Mouse (Mus musculus) MEL (cell line): ENCODE results near the gene Herpud1. TPM values are rescaled to one million over a fixed set of nuclear protein-coding genes. Genes with fewer than 3 reads are reported as not detected.

Source experiments
- DNase-seq: peaks from one replicate; pipeline ENCODE4 v3.0.0; 2011; ENCODE audit warnings: low read depth, low spot score
- H3K27ac ChIP-seq: 2 replicates; pipeline ENCODE4 v1.5.1; 2012; ENCODE audit warnings: low read depth, mild to moderate bottlenecking, control low read depth, low read length, moderate library complexity; ENCODE audit not compliant: control insufficient read depth
- H3K27me3 ChIP-seq, 2 experiments: fragments of 150-350 bp in 1 of 2; sonication (generic) in 1 of 2; 2 replicates each; pipeline ENCODE4 v1.6.1; 2012; ENCODE audit warnings: low read length in 2 of 2, mild to moderate bottlenecking in 2 of 2, improper control_type of control experiment in 1 of 2, moderate library complexity in 1 of 2; ENCODE audit not compliant: insufficient read depth in 2 of 2, control insufficient read depth in 1 of 2
- H3K36me3 ChIP-seq, 2 experiments: 2 replicates each; pipeline ENCODE4 v1.6.1; 2012 to 2014; ENCODE audit warnings: low read length in 2 of 2, improper control_type of control experiment in 1 of 2, inconsistent platforms in 1 of 2, mild to moderate bottlenecking in 1 of 2; ENCODE audit not compliant: insufficient read depth in 2 of 2, control insufficient read depth in 1 of 2
- H3K4me1 ChIP-seq, 2 experiments: fragments of 150-350 bp in 1 of 2; sonication (generic) in 1 of 2; 2 replicates each; pipeline ENCODE4 v1.6.1; 2012; ENCODE audit warnings: low read length in 2 of 2, improper control_type of control experiment in 1 of 2, mild to moderate bottlenecking in 1 of 2; ENCODE audit not compliant: insufficient read depth in 2 of 2, control insufficient read depth in 1 of 2
- H3K4me3 ChIP-seq, 2 experiments: fragments of 150-350 bp in 1 of 2; sonication (generic) in 1 of 2; 2 replicates each; pipeline ENCODE4 v1.5.1; 2012; ENCODE audit warnings: low read depth in 2 of 2, low read length in 2 of 2, mild to moderate bottlenecking in 2 of 2, moderate library complexity in 2 of 2, control low read depth in 1 of 2, improper control_type of control experiment in 1 of 2; ENCODE audit not compliant: control insufficient read depth in 1 of 2, insufficient read depth in 1 of 2
- H3K79me2 ChIP-seq: 2 replicates; pipeline ENCODE4 v1.6.1; 2012; ENCODE audit warnings: mild to moderate bottlenecking, low read length, moderate library complexity; ENCODE audit not compliant: control insufficient read depth, poor library complexity, insufficient read depth
- H3K9ac ChIP-seq: 2 replicates; pipeline ENCODE4 v1.6.1; 2012; ENCODE audit warnings: low read depth, mild to moderate bottlenecking, control low read depth, low read length, moderate library complexity; ENCODE audit not compliant: control insufficient read depth, poor library complexity, severe bottlenecking
- H3K9me3 ChIP-seq: fragments of 150-350 bp; sonication (generic); replicated peaks from 2 replicates; pipeline ENCODE4 v1.6.1; 2012; ENCODE audit warnings: mild to moderate bottlenecking, low read length, improper control_type of control experiment, moderate library complexity; ENCODE audit not compliant: insufficient read depth
- BHLHE40 ChIP-seq: IDR thresholded peaks from 2 replicates; pipeline ENCODE4 v1.6.1; 2012; ENCODE audit warnings: low read depth, mild to moderate bottlenecking, inconsistent platforms, low read length, improper control_type of control experiment, borderline replicate concordance
- CHD2 ChIP-seq: IDR thresholded peaks from 2 replicates; pipeline ENCODE4 v1.6.1; 2011; ENCODE audit warnings: low read length, improper control_type of control experiment
- E2F4 ChIP-seq: IDR thresholded peaks from 2 replicates; pipeline ENCODE4 v1.6.1; 2011; ENCODE audit warnings: low read depth, low read length, improper control_type of control experiment, borderline replicate concordance
- EP300 ChIP-seq, 2 experiments: IDR thresholded peaks; 2 replicates each; pipeline ENCODE4 v1.6.1; 2011; ENCODE audit warnings: improper control_type of control experiment in 2 of 2, low read length in 2 of 2, low read depth in 1 of 2, mild to moderate bottlenecking in 1 of 2
- ETS1 ChIP-seq: IDR thresholded peaks from 2 replicates; pipeline ENCODE4 v1.6.1; 2012; ENCODE audit warnings: low read depth, mild to moderate bottlenecking, inconsistent platforms, low read length, improper control_type of control experiment, moderate library complexity
- GATA1 ChIP-seq: IDR thresholded peaks from 2 replicates; pipeline ENCODE4 v1.6.1; 2011; ENCODE audit warnings: low read depth, low read length, improper control_type of control experiment
- HCFC1 ChIP-seq: IDR thresholded peaks from 2 replicates; pipeline ENCODE4 v1.6.1; 2012; ENCODE audit warnings: low read depth, mild to moderate bottlenecking, inconsistent platforms, low read length, improper control_type of control experiment, moderate library complexity
- JUND ChIP-seq: IDR thresholded peaks from 2 replicates; pipeline ENCODE4 v1.6.1; 2011; ENCODE audit warnings: low read depth, mild to moderate bottlenecking, improper control_type of control experiment, low read length
- KAT2A ChIP-seq: conservative IDR thresholded peaks from 2 replicates; pipeline ENCODE4 v1.6.1; 2012; ENCODE audit warnings: low read depth, low read length, improper control_type of control experiment, inconsistent platforms
- MAX ChIP-seq: IDR thresholded peaks from 2 replicates; pipeline ENCODE4 v1.6.1; 2011; ENCODE audit warnings: low read length, improper control_type of control experiment
- MAZ ChIP-seq: IDR thresholded peaks from 2 replicates; pipeline ENCODE4 v1.6.1; 2012; ENCODE audit warnings: low read depth, mild to moderate bottlenecking, inconsistent platforms, low read length, improper control_type of control experiment
- MXI1 ChIP-seq: IDR thresholded peaks from 2 replicates; pipeline ENCODE4 v1.6.1; 2011; ENCODE audit warnings: mild to moderate bottlenecking, low read depth, low read length, improper control_type of control experiment
- MYC ChIP-seq: IDR thresholded peaks from 2 replicates; pipeline ENCODE4 v1.6.1; 2011; ENCODE audit warnings: low read depth, mild to moderate bottlenecking, low read length, improper control_type of control experiment, moderate library complexity
- NELFE ChIP-seq: IDR thresholded peaks from 2 replicates; pipeline ENCODE4 v1.6.1; 2011; ENCODE audit warnings: low read depth, low read length, improper control_type of control experiment
- NRF1 ChIP-seq: IDR thresholded peaks from 2 replicates; pipeline ENCODE4 v1.6.1; 2014; ENCODE audit warnings: low read depth, mild to moderate bottlenecking, inconsistent platforms, low read length, improper control_type of control experiment, moderate library complexity; ENCODE audit not compliant: poor library complexity, insufficient read depth, severe bottlenecking
- POLR2A ChIP-seq, 2 experiments: IDR thresholded peaks; 2 replicates each; pipeline ENCODE4 v1.6.1; 2011 to 2012; ENCODE audit warnings: low read length in 2 of 2, mild to moderate bottlenecking in 2 of 2, control low read depth in 1 of 2, improper control_type of control experiment in 1 of 2, low read depth in 1 of 2, moderate library complexity in 1 of 2; ENCODE audit not compliant: control insufficient read depth in 1 of 2, insufficient read depth in 1 of 2, poor library complexity in 1 of 2
- POLR2AphosphoS2 ChIP-seq: IDR thresholded peaks from 2 replicates; pipeline ENCODE4 v1.6.1; 2011; ENCODE audit warnings: low read length, improper control_type of control experiment
- POLR2AphosphoS5 ChIP-seq: IDR thresholded peaks from 2 replicates; pipeline ENCODE4 v1.6.1; 2012; ENCODE audit warnings: low read depth, borderline replicate concordance, mild to moderate bottlenecking, inconsistent platforms, low read length, moderate library complexity, mixed read lengths
- RAD21 ChIP-seq: IDR thresholded peaks from 2 replicates; pipeline ENCODE4 v1.6.1; 2011; ENCODE audit warnings: mild to moderate bottlenecking, low read depth, low read length, improper control_type of control experiment
- RCOR1 ChIP-seq: IDR thresholded peaks from 2 replicates; pipeline ENCODE4 v1.6.1; 2012; ENCODE audit warnings: low read depth, mild to moderate bottlenecking, inconsistent platforms, low read length, improper control_type of control experiment
- SIN3A ChIP-seq: IDR thresholded peaks from 2 replicates; pipeline ENCODE4 v1.6.1; 2012; ENCODE audit warnings: low read length, improper control_type of control experiment, inconsistent platforms
- TBP ChIP-seq: IDR thresholded peaks from 2 replicates; pipeline ENCODE4 v1.8.0; 2011; ENCODE audit warnings: low read depth, low read length, improper control_type of control experiment
- TCF12 ChIP-seq: IDR thresholded peaks from 2 replicates; pipeline ENCODE4 v1.6.1; 2014; ENCODE audit warnings: low read depth, mild to moderate bottlenecking, inconsistent platforms, low read length, improper control_type of control experiment, moderate library complexity
- UBTF ChIP-seq: IDR thresholded peaks from 2 replicates; pipeline ENCODE4 v1.6.1; 2012; ENCODE audit warnings: low read depth, mild to moderate bottlenecking, inconsistent platforms, low read length, improper control_type of control experiment, moderate library complexity, borderline replicate concordance; ENCODE audit not compliant: insufficient read depth
- USF1 ChIP-seq: IDR thresholded peaks from 2 replicates; pipeline ENCODE4 v1.6.1; 2014; ENCODE audit warnings: low read depth, mild to moderate bottlenecking, inconsistent platforms, low read length, improper control_type of control experiment, moderate library complexity
- ZKSCAN1 ChIP-seq: IDR thresholded peaks from 2 replicates; pipeline ENCODE4 v1.6.1; 2012; ENCODE audit warnings: low read depth, mild to moderate bottlenecking, inconsistent platforms, low read length, improper control_type of control experiment, moderate library complexity
- ZMIZ1 ChIP-seq: IDR thresholded peaks from 2 replicates; pipeline ENCODE4 v1.6.1; 2012; ENCODE audit warnings: low read depth, mild to moderate bottlenecking, inconsistent platforms, low read length, improper control_type of control experiment, moderate library complexity
- ZNF384 ChIP-seq: IDR thresholded peaks from 2 replicates; pipeline ENCODE4 v1.6.1; 2012; ENCODE audit warnings: low read depth, mild to moderate bottlenecking, inconsistent platforms, low read length, improper control_type of control experiment
- polyA plus RNA-seq, 2 experiments: library from polyadenylated mRNA; stranded (reverse) in 1 of 2; unstranded in 1 of 2; fragments of >175 nt in 1 of 2; fragments of >200 nt in 1 of 2; gene quantifications; 2 replicates each; pipeline versions ENCODE4 v1.2.1 to v1.2.4; 2012; ENCODE audit warnings: low replicate concordance in 2 of 2, low read depth in 1 of 2; ENCODE audit not compliant: insufficient read length in 2 of 2, insufficient read depth in 1 of 2, missing spikeins in 1 of 2
- total RNA-seq: library from RNA; depleted of rRNA; stranded (reverse); fragments of 300-350 nt; gene quantifications from 2 replicates; pipeline ENCODE4 v1.2.3, GENCODE M21; 2012; rRNA removed

Herpud1 gene
- total RNA-seq = 66.9 and 90.6 TPM in 2 replicates
- 10 to 100 TPM in 1 of 2 experiments, not detected in 1; 66.1 TPM for polyA plus RNA-seq

GRCm38 (mm10) chr8:94386214-94387026, at the start of gene Herpud1:
Gene Herpud1, plus strand, starts transcription at chr8:94386438.
- no peaks in the 10 kb centered on the region for H3K9me3 ChIP-seq
- H3K79me2 ChIP-seq = peaks cover 34% of the 10 kb centered on the region
- H3K27ac ChIP-seq = peak within 1 kb of the TSS; percentile 74
- peak within 1 kb of the TSS; percentile 93 to 94 for H3K4me3 ChIP-seq
- H3K36me3 ChIP-seq = peaks cover 27 to 37% of the 10 kb centered on the region in 2 experiments
- TF ChIP-seq POLR2AphosphoS2 (peak; percentile 96), USF1 (peak; percentile 69), ZKSCAN1 (no peak), JUND (no peak; the same call in 1 of the 2 replicates), ETS1 (peak; percentile 64; the same call in 1 of the 2 replicates), BHLHE40 (no peak), CHD2 (peak; percentile 53; the same call in 1 of the 2 replicates), NRF1 (0 out of 2 replicates have a peak, but pooled peaks have one; percentile 19), SIN3A (peak; percentile 66), TBP (peak; percentile 97), GATA1 (peak; percentile 76), KAT2A (peak; percentile 61; the same call in 1 of the 2 replicates), RAD21 (no peak; the same call in 1 of the 2 replicates), MYC (peak; percentile 67), TCF12 (peak; percentile 53; the same call in 1 of the 2 replicates), RCOR1 (no peak), POLR2A (IDR thresholded peaks at IDR 0.05; ENCODE audit: control insufficient read depth in 1 of 2, insufficient read depth in 1 of 2, low read depth in 1 of 2, low read length in 2 of 2, poor library complexity in 1 of 2) (peak; percentile 98 to 99), POLR2AphosphoS5 (peak; percentile 42; the same call in 1 of the 2 replicates), MAZ (peak; percentile 76), ZMIZ1 (peak; percentile 99), ZNF384 (no peak), HCFC1 (peak; percentile 76), E2F4 (peak; percentile 55; the same call in 1 of the 2 replicates), UBTF (0 out of 2 replicates have a peak, but pooled peaks have one; percentile 45), NELFE (peak; percentile 98), MXI1 (peak; percentile 46; the same call in 1 of the 2 replicates), MAX (peak; percentile 74), EP300 (IDR thresholded peaks at IDR 0.05; ENCODE audit: low read depth in 1 of 2, low read length in 2 of 2) (peak in 1 of 2 experiments; percentile 57; a peak in 1 of 4 replicates)
- H3K27me3 ChIP-seq = no peaks in the 10 kb centered on the region
- peak within 1 kb of the TSS; percentile 96 for H3K9ac ChIP-seq
- DNase-seq = peak; percentile 97
- peaks cover 13 to 25% of the 10 kb centered on the region in 2 experiments for H3K4me1 ChIP-seq
